Mouse (Mus musculus) embryonic facial prominence, embryonic 10.5 days (tissue): ENCODE results near the gene Gab2. TPM values are rescaled to one million over a fixed set of nuclear protein-coding genes. Genes with fewer than 3 reads are reported as not detected.

Experiments used
- DNase-seq: peaks from one replicate; pipeline ENCODE4 v3.0.0-alpha.2; 2017; ENCODE audit warnings: low spot score
- H3K27ac ChIP-seq: fragments of 300-500 bp; sonication (generic); replicated peaks from 2 replicates; pipeline ENCODE4 v1.5.1; 2016; ENCODE audit warnings: mild to moderate bottlenecking
- H3K27me3 ChIP-seq: fragments of 300-500 bp; sonication (generic); replicated peaks from 2 replicates; pipeline ENCODE4 v1.6.1; 2016; ENCODE audit warnings: low read depth, mild to moderate bottlenecking; ENCODE audit not compliant: poor library complexity, severe bottlenecking
- H3K36me3 ChIP-seq: fragments of 300-500 bp; sonication (generic); replicated peaks from 2 replicates; pipeline ENCODE4 v1.6.1; 2016; ENCODE audit warnings: mild to moderate bottlenecking, moderate library complexity
- H3K4me1 ChIP-seq: fragments of 300-500 bp; sonication (generic); 2 replicates; pipeline ENCODE4 v1.6.1; 2016
- H3K4me3 ChIP-seq: fragments of 300-500 bp; sonication (generic); 2 replicates; pipeline ENCODE4 v1.5.1; 2016; ENCODE audit warnings: mild to moderate bottlenecking, moderate library complexity
- H3K9me3 ChIP-seq: fragments of 300-500 bp; sonication (generic); 2 replicates; pipeline ENCODE4 v1.6.1; 2016; ENCODE audit warnings: mild to moderate bottlenecking
- WGBS: fragments of 180-500 bp; shearing (Covaris S2); methylation state at CpG from one replicate; pipeline ENCODE4 v1.1.7; 2016; 5-methylcytosine and 5-hydroxymethylcytosine counted together
- polyA plus RNA-seq: library from polyadenylated mRNA; unstranded; fragments of >200 nt; fragmentation: Nextera tagmentation; extraction: Ambion mirVana; gene quantifications from 2 replicates; pipeline ENCODE4 v1.2.1, GENCODE M21; 2016

Gene Gab2
- polyA plus RNA-seq, 1 experiment from 2014 or later, result 7.0 TPM

DNA sequence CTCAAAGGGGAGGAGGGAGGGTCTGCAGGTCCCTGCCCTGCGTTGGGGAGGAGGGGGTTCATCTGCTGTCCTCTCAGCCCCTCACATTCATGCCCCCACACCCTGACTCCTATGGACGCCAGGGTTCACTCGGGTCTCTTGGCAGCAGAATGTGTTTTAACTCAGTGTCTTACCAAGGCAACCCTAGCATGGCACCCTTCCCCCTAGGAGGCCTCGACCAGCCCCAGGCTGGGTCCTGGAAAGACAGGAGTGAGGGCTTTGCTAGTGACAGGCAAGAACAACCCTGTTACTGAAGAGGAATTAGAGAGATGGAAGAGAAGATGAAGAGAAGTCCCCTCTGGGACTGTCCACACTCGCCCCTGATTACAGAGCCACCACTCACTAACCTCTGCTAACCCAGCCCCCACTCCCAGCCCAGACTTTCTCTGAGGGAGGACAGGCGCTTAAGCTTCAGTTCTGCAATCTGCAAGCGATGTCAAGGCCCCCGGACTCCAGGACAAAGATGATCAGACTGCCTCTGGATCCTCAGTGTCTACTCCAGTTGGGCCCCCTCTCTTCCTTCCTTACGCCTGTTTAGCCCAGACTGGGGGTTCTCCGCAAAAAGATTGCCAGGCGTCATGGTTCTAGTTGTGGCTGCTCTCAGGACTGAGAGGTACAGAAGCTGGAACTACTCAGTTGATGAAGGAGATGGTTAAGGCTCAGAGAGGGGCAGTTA, 249.7 kb downstream of the Gab2 start:
- no peak for DNase-seq
- Histone ChIP-seq H3K27ac (peak overlapping the region; percentile 81), H3K4me3 (peak overlapping the region; percentile 85), H3K27me3 (peaks cover 29% of the 10 kb centered on the region), H3K36me3 (no peaks in the 10 kb centered on the region), H3K4me1 (peaks cover 40% of the 10 kb centered on the region), H3K9me3 (no peaks in the 10 kb centered on the region)
- 72% methylated on average over 11 of the region's 11 CpGs for WGBS

DNA sequence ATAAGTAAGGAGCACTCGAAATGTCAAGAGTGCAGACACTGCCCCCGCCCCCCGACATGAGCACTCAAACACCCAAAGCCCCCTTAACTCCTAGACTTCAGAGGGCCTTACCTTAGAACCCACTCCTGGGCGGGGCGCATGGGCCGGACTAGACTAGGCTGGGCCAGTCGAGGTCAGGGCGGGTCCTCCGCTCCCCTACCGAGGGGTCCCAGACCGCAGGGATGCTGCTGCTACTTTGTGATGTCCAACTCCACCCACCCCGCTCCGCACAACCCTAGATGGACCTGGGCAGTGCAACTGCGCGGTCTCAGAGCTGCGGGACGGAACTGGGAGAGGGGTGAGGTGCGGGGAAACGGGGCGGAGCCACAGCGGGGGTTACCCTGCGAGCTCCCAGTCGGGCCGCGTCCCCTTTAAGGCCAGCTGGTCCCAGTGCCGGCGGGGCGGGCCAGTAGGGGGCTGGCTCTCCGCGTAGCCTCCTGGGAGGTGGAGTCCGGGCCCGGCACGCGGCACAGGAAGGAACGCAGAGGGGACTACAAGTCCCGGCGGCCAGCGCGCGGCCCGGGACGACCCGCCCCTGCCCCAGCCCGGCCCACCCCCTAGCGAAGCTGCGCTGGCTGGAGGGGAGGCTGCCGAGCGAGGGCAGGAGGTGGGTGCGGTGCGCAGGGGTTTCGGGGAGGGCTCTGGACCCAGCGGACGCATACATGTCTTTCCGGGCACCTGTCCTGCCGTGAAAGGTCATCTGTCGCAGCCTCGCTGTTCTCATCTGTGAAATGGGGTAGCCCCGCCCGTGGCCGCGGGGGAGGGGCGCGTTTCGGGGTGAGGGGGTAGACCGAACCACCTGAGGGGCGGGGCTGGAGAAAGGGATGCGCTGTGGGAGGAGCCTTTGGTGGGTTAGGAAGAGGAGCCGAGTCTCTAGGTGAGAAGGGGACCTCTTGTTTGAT, 250.6 kb downstream of the Gab2 start, which contains the start of the genes Usp35 and Kctd21:
Usp35 (minus strand) TSS at position 295 of the 941 bp plus-strand sequence.
Kctd21 (plus strand) TSS at position 602 of the 941 bp plus-strand sequence.
- peak within 1 kb of the TSS; percentile 81 for H3K27ac ChIP-seq
- H3K9me3 ChIP-seq, result no peaks in the 10 kb centered on the region
- WGBS, result 1% methylated on average over 68 of the region's 68 CpGs
- H3K27me3 ChIP-seq, result peaks cover 20% of the 10 kb centered on the region
- H3K4me3 ChIP-seq, result peak within 1 kb of the TSS; percentile 85
- DNase-seq, result peak; percentile 98
- H3K4me1 ChIP-seq, result peaks cover 40% of the 10 kb centered on the region
- H3K36me3 ChIP-seq, result no peaks in the 10 kb centered on the region

DNA sequence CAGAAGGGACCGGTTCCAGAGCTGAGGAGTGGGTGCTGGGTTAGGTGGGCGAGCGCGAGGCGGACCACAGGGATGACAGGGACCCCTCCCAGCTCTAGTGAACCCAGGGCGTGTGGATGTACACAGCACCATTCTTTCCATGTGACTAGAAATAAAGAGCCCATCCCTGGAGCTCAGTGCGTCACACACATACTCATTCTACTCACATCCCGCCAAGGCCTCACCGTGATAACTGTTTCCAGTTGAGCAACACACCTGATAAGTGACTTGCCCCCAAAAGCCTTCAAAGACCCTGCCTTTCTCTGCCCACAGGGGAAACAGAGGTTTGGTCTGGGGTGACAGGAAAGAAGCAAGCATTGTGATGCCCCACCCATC, 251.3 kb downstream of the Gab2 start:
- 4% methylated on average over 9 of the region's 9 CpGs for WGBS
- H3K27me3 ChIP-seq, result peaks cover 14% of the 10 kb centered on the region
- peaks cover 40% of the 10 kb centered on the region for H3K4me1 ChIP-seq
- H3K4me3 ChIP-seq, result peak overlapping the region; percentile 85
- H3K36me3 ChIP-seq, result no peaks in the 10 kb centered on the region
- no peak for DNase-seq
- peak overlapping the region; percentile 81 for H3K27ac ChIP-seq
- no peaks in the 10 kb centered on the region for H3K9me3 ChIP-seq

DNA sequence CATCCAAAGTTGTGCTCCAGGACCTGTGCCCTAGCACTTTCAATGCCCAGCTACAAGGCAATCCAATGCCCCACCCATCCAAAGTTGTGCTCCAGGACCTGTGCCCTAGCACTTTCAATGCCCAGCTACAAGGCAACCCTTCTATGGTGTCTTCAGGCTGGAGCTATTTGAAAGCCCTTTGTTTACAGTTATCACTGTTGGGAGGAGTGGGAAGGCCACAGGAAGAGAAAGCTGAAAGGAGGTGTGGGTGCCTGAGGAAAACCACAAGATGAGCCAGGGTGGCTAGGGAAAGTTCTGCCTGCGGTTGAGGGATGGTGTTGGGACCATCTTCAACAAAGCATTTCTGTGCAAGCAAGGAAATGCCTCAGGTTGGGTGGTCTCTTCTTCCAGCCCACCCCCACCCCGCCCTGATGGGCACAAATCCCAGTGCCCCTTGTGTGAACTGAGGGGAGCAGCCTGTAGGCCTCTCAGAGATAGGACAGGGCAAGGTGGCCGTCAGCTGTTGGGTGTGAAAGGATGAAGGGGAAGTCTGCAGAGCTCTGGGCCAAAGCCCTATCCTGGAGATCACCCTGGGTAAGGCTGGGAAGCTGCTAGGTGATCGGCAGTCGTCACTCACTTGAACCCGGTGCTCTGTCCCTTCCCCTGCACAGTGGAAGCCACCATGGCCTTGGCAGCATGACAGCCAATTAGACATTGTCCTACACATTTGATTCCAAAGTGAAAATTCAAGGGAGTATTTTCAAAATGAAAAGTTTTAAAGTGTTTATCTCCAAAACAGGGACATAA, 251.9 kb downstream of the Gab2 start:
- H3K27me3 ChIP-seq, result peaks cover 7% of the 10 kb centered on the region
- 85% methylated on average over 6 of the region's 6 CpGs for WGBS
- H3K27ac ChIP-seq, result no peak overlapping the region
- no peaks in the 10 kb centered on the region for H3K9me3 ChIP-seq
- H3K36me3 ChIP-seq, result no peaks in the 10 kb centered on the region
- H3K4me3 ChIP-seq, result peak overlapping the region; percentile 85; the same call in 1 of the 2 replicates
- H3K4me1 ChIP-seq, result peaks cover 40% of the 10 kb centered on the region
- no peak for DNase-seq

DNA sequence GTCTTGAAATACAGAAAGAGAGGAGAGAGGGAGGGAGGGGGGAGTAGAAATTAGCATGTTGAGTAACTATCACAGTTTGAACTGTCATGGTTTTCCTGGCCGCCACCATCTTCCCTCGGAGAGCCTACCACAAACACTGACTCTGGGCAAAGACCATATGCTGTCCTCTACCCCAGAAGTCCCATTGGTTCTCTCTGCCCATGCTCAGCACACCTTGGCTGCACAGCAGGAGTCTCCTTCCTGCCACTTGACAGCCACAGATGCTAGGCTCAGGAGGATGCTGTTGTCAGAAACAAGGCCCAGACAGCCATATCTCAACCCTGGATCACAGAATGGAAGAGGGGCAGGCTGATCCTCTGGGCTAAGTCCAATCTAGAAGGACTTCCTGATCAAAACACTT, 253.0 kb downstream of the Gab2 start:
- H3K9me3 ChIP-seq, result no peaks in the 10 kb centered on the region
- H3K4me3 ChIP-seq, result no peak overlapping the region
- H3K27me3 ChIP-seq, result no peaks in the 10 kb centered on the region
- peaks cover 33% of the 10 kb centered on the region for H3K4me1 ChIP-seq
- 96% methylated on average over 2 of the region's 2 CpGs for WGBS
- DNase-seq, result no peak
- H3K27ac ChIP-seq, result no peak overlapping the region
- no peaks in the 10 kb centered on the region for H3K36me3 ChIP-seq

DNA sequence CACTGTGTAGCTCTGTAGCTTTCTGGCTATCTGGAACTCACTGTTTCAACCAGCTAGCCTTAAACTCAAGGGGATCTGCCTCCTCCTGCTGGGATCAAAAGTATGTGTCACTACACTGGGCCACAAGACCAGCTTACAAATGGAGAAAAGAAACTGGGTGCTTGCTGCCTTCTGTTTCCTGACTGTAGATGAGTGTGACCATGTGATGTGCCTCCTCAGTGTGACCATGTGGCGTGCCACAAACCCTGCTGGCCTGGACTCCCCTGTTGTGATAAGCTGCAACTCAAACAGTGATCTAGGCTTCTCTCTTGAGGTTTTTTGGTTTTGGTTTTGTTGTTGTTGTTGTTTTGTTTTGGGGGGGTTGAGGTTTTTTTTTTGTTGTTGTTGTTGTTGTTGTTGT, 255.3 kb downstream of the Gab2 start:
- Histone ChIP-seq H3K27ac (no peak overlapping the region), H3K36me3 (no peaks in the 10 kb centered on the region), H3K4me3 (no peak overlapping the region), H3K9me3 (no peaks in the 10 kb centered on the region), H3K4me1 (peaks cover 23% of the 10 kb centered on the region), H3K27me3 (no peaks in the 10 kb centered on the region)
- 81% methylated on average over 1 of the region's 1 CpGs for whole genome bisulfite sequencing
- no peak for DNase-seq

DNA sequence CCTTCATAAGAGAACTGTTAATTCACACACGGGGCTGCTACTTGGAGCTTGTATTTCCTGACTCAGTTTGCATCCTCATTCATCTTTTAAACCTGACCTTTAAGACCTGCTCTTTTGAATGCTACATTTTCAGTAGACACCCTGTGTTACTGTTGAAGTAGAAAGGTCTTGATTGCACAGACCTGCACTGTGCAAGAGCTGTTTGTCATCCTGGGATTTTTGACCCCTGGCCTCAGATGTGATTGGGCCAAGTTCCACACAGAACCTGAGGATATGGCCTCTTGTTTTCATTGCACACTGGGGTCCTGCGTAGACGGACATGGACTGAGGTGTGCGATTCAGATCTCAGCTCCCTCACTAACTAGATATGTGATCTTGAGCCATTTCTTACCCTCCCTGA, 257.2 kb downstream of the Gab2 start:
- DNase-seq, result no peak
- no peak overlapping the region for H3K27ac ChIP-seq
- WGBS, result 79% methylated on average over 4 of the region's 4 CpGs

DNA sequence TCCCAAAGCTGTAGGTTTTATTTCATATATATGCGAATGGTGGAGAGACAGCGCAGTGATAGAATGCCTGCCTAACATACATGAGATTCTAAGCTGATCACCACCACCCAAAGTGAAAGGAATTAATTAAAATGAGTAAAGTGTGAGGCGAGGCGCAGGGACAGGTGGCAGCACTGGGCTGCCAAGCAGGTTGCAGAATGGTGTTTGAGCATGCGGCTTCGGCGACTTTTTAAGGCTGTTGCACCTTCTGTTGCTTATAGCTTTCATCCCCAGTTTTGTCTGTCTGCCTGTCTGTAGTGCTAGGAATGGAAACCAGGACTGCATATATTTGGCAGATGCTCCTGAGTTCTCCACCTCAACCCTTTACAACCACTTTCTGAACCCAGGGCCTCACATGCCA, 258.2 kb downstream of the Gab2 start:
- no peak for DNase-seq
- Histone ChIP-seq H3K27me3 (no peaks in the 10 kb centered on the region), H3K27ac (no peak overlapping the region), H3K4me3 (no peak overlapping the region), H3K36me3 (no peaks in the 10 kb centered on the region), H3K9me3 (no peaks in the 10 kb centered on the region), H3K4me1 (peaks cover 13% of the 10 kb centered on the region)
- WGBS, result 92% methylated on average over 7 of the region's 7 CpGs

More for the DNA sequence above, 257.2 kb downstream of the Gab2 start:
- Histone ChIP-seq H3K36me3 (no peaks in the 10 kb centered on the region), H3K9me3 (no peaks in the 10 kb centered on the region), H3K4me3 (no peak overlapping the region), H3K27me3 (no peaks in the 10 kb centered on the region), H3K4me1 (peaks cover 13% of the 10 kb centered on the region)

DNA sequence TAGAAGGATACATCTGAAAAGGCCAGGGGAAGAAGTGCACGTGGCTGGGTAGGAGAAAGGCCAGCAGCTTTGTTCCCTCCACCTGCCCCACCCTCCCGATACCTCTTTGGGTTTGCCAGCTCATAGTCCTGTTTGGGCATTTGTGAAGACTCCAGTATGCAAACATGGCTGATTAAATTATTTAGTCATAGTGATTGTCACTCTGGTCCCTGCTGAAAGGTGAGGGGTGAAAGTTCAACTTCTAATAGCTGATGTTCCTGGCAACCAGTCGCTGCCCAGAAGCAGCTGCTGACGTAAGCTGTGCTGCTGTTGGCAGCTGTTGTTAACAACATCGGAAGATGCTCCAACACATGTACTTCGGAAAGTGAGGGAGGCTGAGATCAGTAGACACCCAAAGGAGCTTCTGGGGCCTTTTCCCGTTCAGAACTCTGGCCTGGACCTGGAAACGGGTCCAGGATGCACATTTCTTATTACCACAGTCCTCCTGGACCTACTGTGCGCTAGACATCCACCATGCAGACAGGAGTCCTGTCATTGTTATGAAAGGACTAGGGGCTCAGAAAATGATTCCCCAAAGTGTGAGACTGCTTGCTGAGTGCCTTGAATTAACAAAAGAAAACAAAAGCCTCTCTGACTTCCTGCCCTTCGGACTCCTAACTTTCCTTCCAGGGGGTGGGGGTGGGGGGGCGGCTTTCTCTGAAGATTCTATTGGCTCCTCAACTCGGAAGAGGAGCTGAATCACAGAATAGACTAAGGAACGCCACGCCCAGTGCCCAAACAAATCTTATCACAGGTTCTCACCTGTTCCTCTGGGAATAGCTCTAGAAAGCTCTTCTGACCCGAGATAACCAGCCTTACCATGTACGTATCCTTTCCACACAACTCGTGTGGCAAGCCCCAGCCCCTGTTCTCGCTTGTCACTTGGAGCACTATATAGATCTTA, 259.8 kb downstream of the Gab2 start:
- no peaks in the 10 kb centered on the region for H3K27me3 ChIP-seq
- no peak for DNase-seq
- no peak overlapping the region for H3K27ac ChIP-seq
- WGBS, result 70% methylated on average over 18 of the region's 18 CpGs
- H3K9me3 ChIP-seq, result no peaks in the 10 kb centered on the region
- H3K4me3 ChIP-seq, result no peak overlapping the region
- no peaks in the 10 kb centered on the region for H3K36me3 ChIP-seq
- H3K4me1 ChIP-seq, result peaks cover 7% of the 10 kb centered on the region

DNA sequence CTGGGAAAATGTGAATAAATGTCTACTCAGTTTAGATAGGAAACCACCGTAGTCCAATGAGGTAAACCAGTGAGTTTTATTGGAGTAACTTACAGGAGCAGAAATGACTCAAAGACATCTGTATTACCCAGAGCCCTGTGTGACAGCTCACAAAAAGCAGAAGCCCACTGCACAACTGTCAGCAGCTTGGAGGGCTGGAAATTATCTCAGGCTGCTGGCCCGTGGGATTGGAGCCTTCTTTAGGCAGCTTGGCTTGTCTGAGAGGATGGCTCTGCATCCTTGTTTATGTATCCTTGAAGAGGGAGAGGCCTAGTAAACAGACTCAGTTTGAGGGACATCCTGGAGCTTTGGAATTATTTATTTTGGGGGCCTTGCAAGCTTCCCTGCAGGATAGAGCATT, 261.6 kb downstream of the Gab2 start:
- Histone ChIP-seq H3K27ac (no peak overlapping the region), H3K4me3 (no peak overlapping the region), H3K9me3 (no peaks in the 10 kb centered on the region), H3K4me1 (peaks cover 9% of the 10 kb centered on the region), H3K27me3 (no peaks in the 10 kb centered on the region), H3K36me3 (no peaks in the 10 kb centered on the region)
- no peak for DNase-seq
- WGBS, result 83% methylated on average over 2 of the region's 2 CpGs

DNA sequence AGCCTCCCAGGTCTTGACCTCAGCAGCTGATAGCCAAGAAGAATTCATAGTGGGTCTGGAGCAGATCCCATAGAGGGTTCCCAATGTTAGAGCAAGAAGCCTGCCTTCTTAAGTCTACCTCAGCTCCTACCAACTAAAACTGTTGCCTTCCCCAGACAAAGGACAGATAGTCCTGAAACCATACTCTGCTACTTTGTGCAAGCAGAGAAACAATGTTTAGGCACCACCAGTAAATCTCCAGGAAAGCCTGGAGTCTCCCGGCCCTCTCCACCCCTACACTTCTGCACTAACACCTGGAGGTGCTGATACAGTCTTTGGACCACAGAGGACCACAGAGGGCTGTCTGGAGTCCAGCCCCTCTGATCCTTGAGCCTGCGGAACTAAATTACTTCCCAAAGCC, 263.3 kb downstream of the Gab2 start:
- no peak for DNase-seq
- Histone ChIP-seq H3K4me3 (no peak overlapping the region), H3K27me3 (no peaks in the 10 kb centered on the region), H3K27ac (no peak overlapping the region), H3K36me3 (no peaks in the 10 kb centered on the region), H3K4me1 (peaks cover 9% of the 10 kb centered on the region), H3K9me3 (no peaks in the 10 kb centered on the region)
- WGBS, result 84% methylated on average over 2 of the region's 2 CpGs
